Comparison of ENCODE assay signal across 26 mouse cellular contexts in the genomic region with DNA sequence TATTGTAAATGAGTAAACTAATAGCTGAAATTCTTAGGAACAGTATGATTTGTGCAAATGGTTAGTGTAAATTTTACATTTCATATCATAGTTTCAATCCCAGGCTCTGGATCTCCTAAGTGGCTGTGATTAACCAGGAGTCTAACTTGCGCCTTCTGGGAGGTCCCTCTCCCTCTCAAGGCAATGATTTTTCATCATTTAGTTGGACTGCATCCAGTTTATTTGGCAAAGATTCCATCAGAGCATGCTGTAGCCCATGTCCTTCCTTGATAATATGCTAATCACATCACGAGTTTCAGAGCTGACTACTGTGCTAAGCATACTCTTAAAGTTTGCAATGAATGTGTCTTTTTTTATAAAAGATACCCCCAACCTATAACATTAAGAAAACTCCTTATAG.
"Had no signal": no experiment of that assay in that cellular context is flagged by ENCODE, and none has a peak within 500 bp of the region (broad histone marks: within the 10 kb centered on the region; RNA-seq: fewer than 3 reads in every experiment).

No protein-coding gene starts in this region.

- H3K4me2 ChIP-seq: heart, embryonic 11.5 days; heart, embryonic 13.5 days; heart, embryonic 15.5 days; hindbrain, embryonic 12.5 days; hindbrain, embryonic 14.5 days; kidney, embryonic 15.5 days; limb, embryonic 13.5 days; limb, embryonic 15.5 days; liver, embryonic 12.5 days had no signal

- H3K27me3 ChIP-seq: heart, embryonic 13.5 days; heart, embryonic 15.5 days; hindbrain, embryonic 12.5 days; kidney, embryonic 15.5 days; limb, embryonic 13.5 days; limb, embryonic 15.5 days; liver, embryonic 12.5 days had no signal

- DNase-seq: gastrocnemius, postnatal 14 days; gastrocnemius, postnatal 36 days; heart, adult 11 months; heart, adult 2 months; heart, postnatal 14 days; heart, postnatal 36 days; kidney, adult 11 months; kidney, adult 2 months; kidney, adult 9 months; kidney, postnatal 14 days; kidney, postnatal 36 days; layer of hippocampus, adult 9-11 months; layer of hippocampus, postnatal 36 days; left cerebral cortex, postnatal 4 days had no signal

- H3K27ac ChIP-seq: heart, adult 2 months; heart, embryonic 13.5 days; heart, embryonic 15.5 days; hindbrain, embryonic 12.5 days; hindbrain, embryonic 14.5 days; kidney, embryonic 15.5 days; kidney, postnatal 0 days; limb, embryonic 13.5 days; limb, embryonic 15.5 days; liver, embryonic 12.5 days had no signal

- H3K9me3 ChIP-seq: heart, embryonic 13.5 days; heart, embryonic 15.5 days; hindbrain, embryonic 12.5 days; kidney, embryonic 15.5 days; limb, embryonic 13.5 days; limb, embryonic 15.5 days; liver, embryonic 12.5 days had no signal

- H3K4me3 ChIP-seq: heart, adult 2 months; heart, embryonic 13.5 days; heart, embryonic 15.5 days; hindbrain, embryonic 12.5 days; kidney, embryonic 15.5 days; limb, embryonic 13.5 days; limb, embryonic 15.5 days; liver, embryonic 12.5 days had no signal

- H3K36me3 ChIP-seq: heart, embryonic 13.5 days; heart, embryonic 15.5 days; hindbrain, embryonic 12.5 days; kidney, embryonic 15.5 days; limb, embryonic 13.5 days; limb, embryonic 15.5 days; liver, embryonic 12.5 days had no signal

- H3K4me1 ChIP-seq: heart, embryonic 13.5 days; heart, embryonic 15.5 days; hindbrain, embryonic 12.5 days; kidney, embryonic 15.5 days; limb, embryonic 13.5 days; limb, embryonic 15.5 days; liver, embryonic 12.5 days had no signal

- ATAC-seq: hindbrain, embryonic 16.5 days; intestine, embryonic 16.5 days; liver, embryonic 12.5 days had no signal

- H3K9ac ChIP-seq: heart, embryonic 13.5 days; heart, embryonic 15.5 days; hindbrain, embryonic 12.5 days; hindbrain, embryonic 14.5 days; kidney, embryonic 15.5 days; limb, embryonic 13.5 days; limb, embryonic 15.5 days; liver, embryonic 12.5 days had no signal
